ENCODE assay signal across 20 mouse cellular contexts in genomic region chr1:37568379-37568778, GRCm38 (mm10). TPM values are rescaled to one million over a fixed set of nuclear protein-coding genes. Genes with fewer than 3 reads are reported as not detected.
A peak's percentile ranks its signal among the peaks of the same experiment; 100 is the strongest.
DNase-seq lines count a peak whose midpoint lies in the region; ATAC-seq and TF ChIP-seq lines count a peak whose summit lies in the region.
"Had no signal": no experiment of that assay in that cellular context is flagged by ENCODE, and none has a peak within 500 bp of the region (broad histone marks: within the 10 kb centered on the region; RNA-seq: fewer than 3 reads in every experiment).

No protein-coding gene starts in this region.

- no peak for ATAC-seq in liver, embryonic 11.5 days (replicated peaks; ENCODE audit: low FRiP score)
- ATAC-seq in intestine, embryonic 15.5 days: peak; percentile 92
- peak; percentile 80; the same call in 1 of the 2 replicates for ATAC-seq in stomach, embryonic 15.5 days (ENCODE audit: insufficient read depth, low FRiP score, low read depth)
- ATAC-seq: forebrain, embryonic 15.5 days had no signal

- H3K4me3 ChIP-seq in liver, adult 2 months (ENCODE audit: insufficient read depth, low read depth, low read length): no peak overlapping the region
- H3K4me3 ChIP-seq in liver, embryonic 11.5 days (ENCODE audit: low read depth, low read length): no peak overlapping the region
- no peak overlapping the region for H3K4me3 ChIP-seq in intestine, embryonic 15.5 days (replicated peaks)
- no peak overlapping the region for H3K4me3 ChIP-seq in stomach, embryonic 15.5 days (replicated peaks)
- H3K4me3 ChIP-seq: embryonic facial prominence, embryonic 15.5 days; erythroblast, embryonic 14.5 days; forebrain, embryonic 15.5 days; heart, adult 2 months; heart, embryonic 13.5 days; hindbrain, embryonic 15.5 days had no signal

- no peak for TF ChIP-seq POLR2A in liver, adult 2 months (IDR thresholded peaks at IDR 0.05; ENCODE audit: extremely low read depth, insufficient read depth, low read length)

- no peak overlapping the region for H3K9ac ChIP-seq in liver, adult 2 months (ENCODE audit: low read depth, low read length)
- no peak overlapping the region for H3K9ac ChIP-seq in liver, embryonic 11.5 days (ENCODE audit: low read depth, low read length)
- no peak overlapping the region for H3K9ac ChIP-seq in intestine, embryonic 15.5 days
- no peak overlapping the region for H3K9ac ChIP-seq in stomach, embryonic 15.5 days
- H3K9ac ChIP-seq: embryonic facial prominence, embryonic 15.5 days; forebrain, embryonic 15.5 days; heart, embryonic 13.5 days; hindbrain, embryonic 15.5 days had no signal

- H3K36me3 ChIP-seq in liver, adult 2 months (ENCODE audit: control insufficient read depth, insufficient read depth, low read length): no peaks in the 10 kb centered on the region
- no peaks in the 10 kb centered on the region for H3K36me3 ChIP-seq in liver, embryonic 11.5 days (ENCODE audit: control insufficient read depth, insufficient read depth, low read length)
- H3K36me3 ChIP-seq in intestine, embryonic 15.5 days: no peaks in the 10 kb centered on the region
- H3K36me3 ChIP-seq in stomach, embryonic 15.5 days: no peaks in the 10 kb centered on the region
- H3K36me3 ChIP-seq: embryonic facial prominence, embryonic 15.5 days; forebrain, embryonic 15.5 days; heart, embryonic 13.5 days; hindbrain, embryonic 15.5 days had no signal

- no peak for TF ChIP-seq CTCF in liver, adult 2 months (IDR thresholded peaks at IDR 0.05; ENCODE audit: low read depth, low read length)

- no peaks in the 10 kb centered on the region for H3K27me3 ChIP-seq in liver, adult 2 months (ENCODE audit: control insufficient read depth, insufficient read depth, low read length)
- H3K27me3 ChIP-seq in liver, embryonic 11.5 days (replicated peaks; ENCODE audit: control insufficient read depth, insufficient read depth, low read length): no peaks in the 10 kb centered on the region
- no peaks in the 10 kb centered on the region for H3K27me3 ChIP-seq in intestine, embryonic 15.5 days (replicated peaks)
- H3K27me3 ChIP-seq in stomach, embryonic 15.5 days (replicated peaks): no peaks in the 10 kb centered on the region
- H3K27me3 ChIP-seq: embryonic facial prominence, embryonic 15.5 days; forebrain, embryonic 15.5 days; heart, embryonic 13.5 days; hindbrain, embryonic 15.5 days had no signal

- peaks cover 3% of the 10 kb centered on the region; the same call in 1 of the 2 replicates for H3K4me1 ChIP-seq in liver, adult 2 months (ENCODE audit: control insufficient read depth, insufficient read depth, low read length)
- no peaks in the 10 kb centered on the region for H3K4me1 ChIP-seq in liver, embryonic 11.5 days (replicated peaks; ENCODE audit: control insufficient read depth, insufficient read depth, low read length)
- 0 out of 2 replicates have a peak, but pooled peaks cover 8% of the 10 kb centered on the region for H3K4me1 ChIP-seq in intestine, embryonic 15.5 days (replicated peaks)
- no peaks in the 10 kb centered on the region for H3K4me1 ChIP-seq in stomach, embryonic 15.5 days
- H3K4me1 ChIP-seq: embryonic facial prominence, embryonic 15.5 days; forebrain, embryonic 15.5 days; heart, embryonic 13.5 days had no signal

- DNase-seq in liver, adult 2 months (ENCODE audit: extremely low read depth, low read depth, low spot score): peak; percentile 83
- no peak for DNase-seq in liver, embryonic 11.5 days (ENCODE audit: low spot score)
- DNase-seq in lung, postnatal 36 days: no peak
- no peak for DNase-seq in thymus, postnatal 4 days
- no peak for DNase-seq in c-Kit-positive CD71-positive TER-119-positive erythroid progenitor cells, embryonic 14.5 days (ENCODE audit: low spot score)
- DNase-seq: adrenal gland, adult 2 months; adrenal gland, postnatal 25 days; cerebellum, adult 8-10 months; cerebellum, postnatal 14 days; embryo, embryonic 11 days; gastrocnemius, postnatal 36 days; heart, adult 2 months; heart, postnatal 36 days had no signal

- 27% methylated on average over 1 of the region's 1 CpGs for WGBS in liver, adult 2 months
- 97% methylated on average over 1 of the region's 1 CpGs for WGBS in liver, embryonic 11.5 days
- WGBS in intestine, embryonic 15.5 days: 55% methylated on average over 1 of the region's 1 CpGs
- WGBS in stomach, embryonic 15.5 days: 87% methylated on average over 1 of the region's 1 CpGs

- H3K4me2 ChIP-seq in liver, embryonic 11.5 days: no peak overlapping the region
- no peak overlapping the region for H3K4me2 ChIP-seq in intestine, embryonic 15.5 days (replicated peaks)
- H3K4me2 ChIP-seq in stomach, embryonic 15.5 days: no peak overlapping the region
- H3K4me2 ChIP-seq: embryonic facial prominence, embryonic 15.5 days; forebrain, embryonic 15.5 days; heart, embryonic 13.5 days; hindbrain, embryonic 15.5 days had no signal

- no peak overlapping the region for H3K27ac ChIP-seq in liver, adult 2 months (replicated peaks; ENCODE audit: insufficient read depth, low read depth, low read length)
- no peak overlapping the region for H3K27ac ChIP-seq in liver, embryonic 11.5 days (ENCODE audit: low read depth, low read length)
- peak overlapping the region; percentile 44; the same call in 1 of the 2 replicates for H3K27ac ChIP-seq in intestine, embryonic 15.5 days
- no peak overlapping the region for H3K27ac ChIP-seq in stomach, embryonic 15.5 days
- H3K27ac ChIP-seq: embryonic facial prominence, embryonic 15.5 days; forebrain, embryonic 15.5 days; heart, adult 2 months; heart, embryonic 13.5 days; hindbrain, embryonic 15.5 days had no signal

- no peaks in the 10 kb centered on the region for H3K79me2 ChIP-seq in liver, adult 2 months (ENCODE audit: control insufficient read depth, insufficient read depth, low read length)

- no peaks in the 10 kb centered on the region for H3K9me3 ChIP-seq in liver, embryonic 11.5 days (ENCODE audit: control insufficient read depth, low read length)
- no peaks in the 10 kb centered on the region for H3K9me3 ChIP-seq in intestine, embryonic 15.5 days
- no peaks in the 10 kb centered on the region for H3K9me3 ChIP-seq in stomach, embryonic 15.5 days
- H3K9me3 ChIP-seq: embryonic facial prominence, embryonic 15.5 days; forebrain, embryonic 15.5 days; heart, embryonic 13.5 days; hindbrain, embryonic 15.5 days had no signal

RNA-seq across cellular contexts. Expression of gene Mgat4a, which starts 27.6 kb away (rescaled TPM):
- 1.2 and 1.5 TPM in 2 replicates for total RNA-seq in liver, adult 2 months (2014; rRNA removed)
- polyA plus RNA-seq in liver, adult 2 months (2012; rRNA removed): 0.17 and 0.21 TPM in 2 replicates
- 2.6 TPM in 2 replicates for polyA plus RNA-seq in liver, embryonic 11.5 days (2014; fragmentation: Nextera tagmentation; extraction: Ambion mirVana)
- polyA plus RNA-seq in intestine, embryonic 15.5 days (2015; fragmentation: Nextera tagmentation; extraction: Ambion mirVana): 44.5 and 46.3 TPM in 2 replicates
- polyA plus RNA-seq in stomach, embryonic 15.5 days (2015; fragmentation: Nextera tagmentation; extraction: Ambion mirVana): 27.6 and 32.3 TPM in 2 replicates
